Mouse (Mus musculus) kidney, adult 2 months (tissue): ENCODE measurements around the gene Hbb-y.

Experiments
- CTCF ChIP-seq: fragments of 200-500 bp; conservative IDR thresholded peaks from 2 replicates; pipeline ENCODE4 v1.5.1; 2011; ENCODE audit warnings: low read depth, mild to moderate bottlenecking, control low read depth, low read length, moderate library complexity, mixed read lengths; ENCODE audit not compliant: insufficient read depth, insufficient read length
- POLR2A ChIP-seq: fragments of 200-500 bp; IDR thresholded peaks from one replicate; pipeline ENCODE4 v1.6.1; 2011; ENCODE audit warnings: low read depth, low read length, control low read depth

GRCm38 (mm10) chr7:103877093-103877492 lies 24.1 kb upstream of the Hbb-y start:
- TF ChIP-seq CTCF, result no peak
- no peak for TF ChIP-seq POLR2A
